Mouse (Mus musculus) spleen, adult 2 months (tissue): ENCODE measurements around the gene Zdhhc19.

Source experiments
- CTCF ChIP-seq: fragments of 200-500 bp; IDR thresholded peaks from 2 replicates; pipeline ENCODE4 v1.5.1; 2011; ENCODE audit warnings: mild to moderate bottlenecking, inconsistent platforms; ENCODE audit not compliant: insufficient read depth, insufficient read length, insufficient replicate concordance; ENCODE audit errors: extremely low read depth
- POLR2A ChIP-seq: fragments of 200-500 bp; IDR thresholded peaks from 2 replicates; pipeline ENCODE4 v1.6.1; 2011; ENCODE audit warnings: low read depth, low read length, inconsistent platforms

GRCm38 (mm10) chr16:32559493-32559892 is 63.4 kb downstream of the Zdhhc19 start:
- TF ChIP-seq CTCF, result no peak
- TF ChIP-seq POLR2A, result no peak
